10 mouse cellular contexts compared by ENCODE assay signal in genomic region chr11:97149026-97149425, GRCm38 (mm10). TPM values are rescaled to one million over a fixed set of nuclear protein-coding genes. Genes with fewer than 3 reads are reported as not detected.
DNase-seq lines count a peak whose midpoint lies in the region; ATAC-seq and TF ChIP-seq lines count a peak whose summit lies in the region.
"Had no signal": no experiment of that assay in that cellular context is flagged by ENCODE, and none has a peak within 500 bp of the region (broad histone marks: within the 10 kb centered on the region; RNA-seq: fewer than 3 reads in every experiment).

No protein-coding gene starts in this region.

- TF ChIP-seq CTCF in layer of hippocampus, adult 2 months (conservative IDR thresholded peaks at IDR 0.05) = no peak
- TF ChIP-seq CTCF in midbrain, postnatal 0 days (IDR thresholded peaks at IDR 0.05) = no peak
- TF ChIP-seq CTCF in cerebellum, adult 2 months (IDR thresholded peaks at IDR 0.05; ENCODE audit: borderline replicate concordance, insufficient read depth, low read depth, low read length) = no peak

- peak overlapping the region; percentile 97 for H3K27ac ChIP-seq in layer of hippocampus, adult 2 months
- H3K27ac ChIP-seq in forebrain, embryonic 10.5 days = peak overlapping the region; percentile 96; the same call in 1 of the 2 replicates
- H3K27ac ChIP-seq in intestine, embryonic 16.5 days (ENCODE audit: low read length) = peak overlapping the region; percentile 77
- no peak overlapping the region for H3K27ac ChIP-seq in midbrain, postnatal 0 days (ENCODE audit: low read depth, low read length)
- no peak overlapping the region; the same call in 1 of the 2 replicates for H3K27ac ChIP-seq in cerebellum, adult 2 months (ENCODE audit: insufficient read depth, low read length)

- peaks cover 38% of the 10 kb centered on the region for H3K27me3 ChIP-seq in forebrain, embryonic 10.5 days (ENCODE audit: poor library complexity, severe bottlenecking)
- peaks cover 4% of the 10 kb centered on the region; the same call in 1 of the 2 replicates for H3K27me3 ChIP-seq in intestine, embryonic 16.5 days (replicated peaks; ENCODE audit: control insufficient read depth, insufficient read depth, low read length)
- H3K27me3 ChIP-seq in midbrain, postnatal 0 days (ENCODE audit: insufficient read depth, low read length) = no peaks in the 10 kb centered on the region
- H3K27me3 ChIP-seq in cerebellum, adult 2 months (ENCODE audit: control insufficient read depth, insufficient read depth, low read length) = no peaks in the 10 kb centered on the region

- H3K36me3 ChIP-seq in forebrain, embryonic 10.5 days (replicated peaks) = peaks cover 37% of the 10 kb centered on the region
- no peaks in the 10 kb centered on the region for H3K36me3 ChIP-seq in intestine, embryonic 16.5 days (ENCODE audit: control insufficient read depth, insufficient read depth, low read length)
- H3K36me3 ChIP-seq in midbrain, postnatal 0 days (ENCODE audit: insufficient read depth, low read length) = peaks cover 32% of the 10 kb centered on the region

- peak overlapping the region; percentile 79; the same call in 1 of the 2 replicates for H3K9ac ChIP-seq in intestine, embryonic 16.5 days (ENCODE audit: low read depth, low read length)
- 0 out of 2 replicates have a peak overlapping the region, but pooled peaks have one; percentile 19 for H3K9ac ChIP-seq in midbrain, postnatal 0 days (replicated peaks; ENCODE audit: low read length, poor library complexity, severe bottlenecking)

- H3K4me1 ChIP-seq in forebrain, embryonic 10.5 days = peaks cover 65% of the 10 kb centered on the region
- peaks cover 33% of the 10 kb centered on the region for H3K4me1 ChIP-seq in intestine, embryonic 16.5 days (ENCODE audit: control insufficient read depth, insufficient read depth, low read length)
- peaks cover 15% of the 10 kb centered on the region for H3K4me1 ChIP-seq in midbrain, postnatal 0 days (ENCODE audit: insufficient read depth, low read length)
- peaks cover 19% of the 10 kb centered on the region for H3K4me1 ChIP-seq in cerebellum, adult 2 months (ENCODE audit: control insufficient read depth, insufficient read depth, low read length)

- H3K4me2 ChIP-seq in intestine, embryonic 16.5 days (ENCODE audit: low read depth, low read length) = peak overlapping the region; percentile 95
- H3K4me2 ChIP-seq in midbrain, postnatal 0 days (ENCODE audit: low read depth, low read length, poor library complexity, severe bottlenecking) = peak overlapping the region; percentile 75; the same call in 1 of the 2 replicates

- peak overlapping the region; percentile 83; the same call in 1 of the 2 replicates for H3K4me3 ChIP-seq in layer of hippocampus, adult 2 months
- peak overlapping the region; percentile 84 for H3K4me3 ChIP-seq in forebrain, embryonic 10.5 days
- peak overlapping the region; percentile 75 for H3K4me3 ChIP-seq in intestine, embryonic 16.5 days (ENCODE audit: low read length)
- H3K4me3 ChIP-seq in midbrain, postnatal 0 days (ENCODE audit: low read depth, low read length) = no peak overlapping the region
- no peak overlapping the region for H3K4me3 ChIP-seq in cerebellum, adult 2 months (replicated peaks; ENCODE audit: insufficient read depth, low read depth, low read length)

- ATAC-seq in intestine, embryonic 16.5 days = no peak
- ATAC-seq in midbrain, postnatal 0 days (ENCODE audit: low FRiP score) = no peak

- TF ChIP-seq POLR2A in cerebellum, adult 2 months (IDR thresholded peaks at IDR 0.05; ENCODE audit: borderline replicate concordance, insufficient read depth, low read length) = no peak

- WGBS in forebrain, embryonic 10.5 days = 20% methylated on average over 9 of the region's 9 CpGs
- WGBS in intestine, embryonic 16.5 days = 36% methylated on average over 9 of the region's 9 CpGs
- WGBS in midbrain, postnatal 0 days = 37% methylated on average over 9 of the region's 9 CpGs
- WGBS in cerebellum, adult 2 months = 46% methylated on average over 9 of the region's 9 CpGs

- DNase-seq in layer of hippocampus, adult 2 months (ENCODE audit: low spot score in 2 of 2) = no peak
- no peak for DNase-seq in layer of hippocampus, adult 9-11 months
- no peak for DNase-seq in forebrain, embryonic 10.5 days (ENCODE audit: extremely low spot score, low spot score)
- DNase-seq in midbrain, postnatal 0 days (ENCODE audit: low spot score) = no peak
- DNase-seq in cerebellum, adult 2 months = no peak
- no peak for DNase-seq in ovary, adult 18-20 months (ENCODE audit: low spot score)
- no peak for DNase-seq in thymus, postnatal 14 days
- DNase-seq: cerebellum, adult 18-20 months; kidney, adult 9 months had no signal

- no peaks in the 10 kb centered on the region for H3K9me3 ChIP-seq in forebrain, embryonic 10.5 days
- no peaks in the 10 kb centered on the region for H3K9me3 ChIP-seq in intestine, embryonic 16.5 days (ENCODE audit: control insufficient read depth, low read length)
- H3K9me3 ChIP-seq in midbrain, postnatal 0 days (ENCODE audit: low read length) = no peaks in the 10 kb centered on the region

RNA-seq across cellular contexts. Expression of gene Tbkbp1, which starts 2.3 kb away (rescaled TPM):
- 10 to 100 TPM; 91.8 to 96.9 TPM for total RNA-seq in layer of hippocampus, adult 2 months (2021)
- 3.9 and 4.0 TPM in 2 replicates for polyA plus RNA-seq in forebrain, embryonic 10.5 days (2016; fragmentation: Nextera tagmentation; extraction: Ambion mirVana)
- polyA plus RNA-seq in intestine, embryonic 16.5 days (2015; fragmentation: Nextera tagmentation; extraction: Ambion mirVana) = 2.0 TPM in 2 replicates
- 43.9 and 45.3 TPM in 2 replicates for total RNA-seq in midbrain, postnatal 0 days (2014; rRNA removed)
- 9.5 and 10.3 TPM in 2 replicates for polyA plus RNA-seq in midbrain, postnatal 0 days (2015; fragmentation: Nextera tagmentation; extraction: Ambion mirVana)
- 94.3 and 97.7 TPM in 2 replicates for polyA plus RNA-seq in cerebellum, adult 2 months (2012; rRNA removed)

RNA-seq across cellular contexts. Expression of gene Tbx21, which starts 33.9 kb away (rescaled TPM):
- under 1 TPM; 0.17 to 0.23 TPM for total RNA-seq in layer of hippocampus, adult 2 months (2021)
- 0.23 and 0.37 TPM in 2 replicates for polyA plus RNA-seq in forebrain, embryonic 10.5 days (2016; fragmentation: Nextera tagmentation; extraction: Ambion mirVana)
- polyA plus RNA-seq in intestine, embryonic 16.5 days (2015; fragmentation: Nextera tagmentation; extraction: Ambion mirVana) = 0.17 and 0.27 TPM in 2 replicates
- total RNA-seq in midbrain, postnatal 0 days (2014; rRNA removed) = 0.11 and 0.24 TPM in 2 replicates
- polyA plus RNA-seq in midbrain, postnatal 0 days (2015; fragmentation: Nextera tagmentation; extraction: Ambion mirVana) = 0.14 and 0.15 TPM in 2 replicates
- 0.03 TPM in 2 replicates for polyA plus RNA-seq in cerebellum, adult 2 months (2012; rRNA removed)

RNA-seq across cellular contexts. Expression of gene Kpnb1, which starts 38.7 kb away (rescaled TPM):
- 100 to 1,000 TPM; 128 to 133 TPM for total RNA-seq in layer of hippocampus, adult 2 months (2021)
- polyA plus RNA-seq in forebrain, embryonic 10.5 days (2016; fragmentation: Nextera tagmentation; extraction: Ambion mirVana) = 98.3 and 99.9 TPM in 2 replicates
- polyA plus RNA-seq in intestine, embryonic 16.5 days (2015; fragmentation: Nextera tagmentation; extraction: Ambion mirVana) = 31.9 and 36.3 TPM in 2 replicates
- 104 and 118 TPM in 2 replicates for total RNA-seq in midbrain, postnatal 0 days (2014; rRNA removed)
- polyA plus RNA-seq in midbrain, postnatal 0 days (2015; fragmentation: Nextera tagmentation; extraction: Ambion mirVana) = 23.0 and 25.0 TPM in 2 replicates
- polyA plus RNA-seq in cerebellum, adult 2 months (2012; rRNA removed) = 82.0 and 83.9 TPM in 2 replicates

Comparison
In these comparisons a context has a peak if more than half of its experiments do, and no peak if none do; other contexts are left out.
1. H3K27ac ChIP-seq: peak in layer of hippocampus, adult 2 months (single experiment), forebrain, embryonic 10.5 days (single experiment) and intestine, embryonic 16.5 days (single experiment); none in midbrain, postnatal 0 days (single experiment) and cerebellum, adult 2 months (single experiment).
2. H3K4me3 ChIP-seq: peak in layer of hippocampus, adult 2 months (single experiment), forebrain, embryonic 10.5 days (single experiment) and intestine, embryonic 16.5 days (single experiment); none in midbrain, postnatal 0 days (single experiment) and cerebellum, adult 2 months (single experiment).